Mouse (Mus musculus) olfactory bulb, adult 2 months (tissue): ENCODE results near the gene Srd5a1.

Source experiments
- CTCF ChIP-seq: fragments of 200-500 bp; IDR thresholded peaks from 2 replicates; pipeline ENCODE4 v1.5.1; 2012; ENCODE audit warnings: low read depth, mild to moderate bottlenecking, low read length, moderate library complexity; ENCODE audit not compliant: insufficient read depth
- POLR2A ChIP-seq: fragments of 200-500 bp; IDR thresholded peaks from 2 replicates; pipeline ENCODE4 v1.6.1; 2012; ENCODE audit warnings: mild to moderate bottlenecking, low read depth, low read length, moderate library complexity; ENCODE audit not compliant: insufficient read depth

DNA sequence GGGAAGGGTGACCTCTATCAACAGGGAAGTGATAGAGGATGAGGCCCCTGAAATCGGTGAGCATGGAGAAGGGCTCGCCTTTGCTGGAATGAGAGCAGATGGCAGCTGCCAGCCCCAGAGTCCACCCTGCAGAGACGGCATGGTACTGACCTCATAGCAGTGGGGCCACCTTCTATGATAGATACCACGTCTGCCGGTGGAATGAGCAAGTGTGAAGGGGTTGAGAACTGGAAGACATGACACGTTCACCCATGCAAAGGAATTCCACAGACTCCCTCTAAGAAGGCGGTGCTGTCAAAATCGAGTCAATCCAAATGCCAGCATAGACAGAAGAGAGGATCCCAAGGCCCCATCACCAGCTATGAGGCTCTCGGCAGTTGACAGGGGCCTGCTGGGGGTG lies 57.0 kb downstream of the Srd5a1 start:
- no peak for TF ChIP-seq POLR2A
- TF ChIP-seq CTCF, result no peak
